Mouse (Mus musculus): ENCODE results near the gene Rs1. TPM values are rescaled to one million over a fixed set of nuclear protein-coding genes. Genes with fewer than 3 reads are reported as not detected.
"Not testable (repeated sequence)": the region's sequence is repeated elsewhere in the genome, so short reads cannot be mapped to it uniquely, and the experiment has no call there.

Gene Rs1
- not detected in 2 replicates for polyA plus RNA-seq (2012; ENCODE audit: insufficient read depth, low replicate concordance)

DNA sequence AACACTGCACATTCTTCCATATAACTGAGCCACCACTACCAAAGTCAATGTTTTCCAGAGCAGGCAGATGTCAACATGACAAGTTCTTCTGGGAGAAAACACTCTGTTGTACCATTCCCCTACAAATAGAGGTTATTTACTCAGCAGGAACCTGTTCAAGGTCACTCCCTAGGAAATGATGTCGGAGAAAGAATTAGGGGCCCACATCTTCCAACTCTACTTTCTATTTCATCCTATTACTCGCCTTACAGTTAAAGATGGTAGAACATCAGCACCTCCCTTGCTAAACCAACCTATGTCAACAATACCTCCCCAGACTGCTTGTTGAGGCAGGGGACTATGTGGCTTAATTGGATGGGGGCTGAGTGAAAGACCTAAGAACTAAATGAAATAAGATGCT, at the start of gene Rs1:
Gene Rs1, plus strand, starts transcription at position 301 of the 400 bp plus-strand sequence.
- H3K27me3 ChIP-seq (replicated peaks), result peaks cover 2% of the 10 kb centered on the region
- no peaks in the 10 kb centered on the region for H3K36me3 ChIP-seq (replicated peaks; ENCODE audit: low read length)
- no peak for TF ChIP-seq FLI1 (IDR thresholded peaks at IDR 0.05; ENCODE audit: low read length)
- no peak for TF ChIP-seq GATA1 (IDR thresholded peaks at IDR 0.05; ENCODE audit: borderline replicate concordance, low read length)
- H3K4me1 ChIP-seq, result peaks cover 3% of the 10 kb centered on the region; the same call in 1 of the 2 replicates
- no peak within 1 kb of the TSS for H3K4me3 ChIP-seq (replicated peaks)
- no peaks in the 10 kb centered on the region for H3K9me3 ChIP-seq

DNA sequence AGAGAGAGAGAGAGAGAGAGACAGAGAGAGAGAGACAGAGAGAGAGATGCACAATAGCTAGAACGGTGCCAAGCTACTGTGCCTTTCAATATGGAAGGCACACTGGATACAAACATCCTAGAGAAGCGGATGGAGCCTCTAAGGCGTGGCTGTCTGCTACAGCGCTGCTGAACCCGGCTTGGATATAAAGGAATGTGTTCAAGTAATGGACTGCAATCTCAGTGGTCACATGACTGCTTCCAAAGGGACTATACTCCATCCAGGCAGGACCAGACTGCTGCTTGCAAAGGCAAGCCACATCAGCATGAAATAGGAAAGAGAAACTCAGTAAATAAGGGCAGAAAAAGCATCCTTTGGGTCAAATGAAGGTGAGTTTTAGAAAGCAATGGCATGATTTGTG, 32.2 kb upstream of the Rs1 start, which contains the start of gene Ppef1:
Gene Ppef1, minus strand, starts transcription at position 116 of the 400 bp plus-strand sequence.
- no peak for TF ChIP-seq FLI1 (IDR thresholded peaks at IDR 0.05; ENCODE audit: low read length)
- TF ChIP-seq GATA1 (IDR thresholded peaks at IDR 0.05; ENCODE audit: borderline replicate concordance, low read length), result no peak
- H3K36me3 ChIP-seq (replicated peaks; ENCODE audit: low read length), result no peaks in the 10 kb centered on the region
- peaks cover 7% of the 10 kb centered on the region for H3K27me3 ChIP-seq (replicated peaks)
- H3K9me3 ChIP-seq, result no peaks in the 10 kb centered on the region
- no peak within 1 kb of the TSS for H3K4me3 ChIP-seq (replicated peaks)
- no peaks in the 10 kb centered on the region for H3K4me1 ChIP-seq

DNA sequence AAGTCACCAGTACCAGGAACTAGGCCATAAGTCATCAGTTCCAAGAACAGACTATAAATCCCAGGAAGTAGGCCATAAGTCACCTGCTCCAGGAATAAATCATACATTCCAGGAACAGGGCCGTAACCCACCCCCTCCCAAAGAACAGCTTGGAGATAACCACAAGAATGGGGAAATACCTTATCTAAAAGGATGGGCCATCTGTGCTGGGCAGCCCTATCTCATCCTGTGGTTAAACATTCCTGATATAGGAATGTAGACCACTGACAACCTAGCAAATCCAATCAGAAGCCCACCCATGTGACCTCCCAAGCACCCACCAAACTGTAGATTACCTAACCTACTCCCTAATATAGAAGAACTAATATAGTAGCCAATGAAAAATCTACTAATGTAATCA, 22.4 kb upstream of the Rs1 start:
- no peaks in the 10 kb centered on the region for H3K4me1 ChIP-seq
- H3K36me3 ChIP-seq (replicated peaks; ENCODE audit: low read length), result no peaks in the 10 kb centered on the region
- TF ChIP-seq GATA1 (IDR thresholded peaks at IDR 0.05; ENCODE audit: borderline replicate concordance, low read length), result no peak
- no peak for TF ChIP-seq FLI1 (IDR thresholded peaks at IDR 0.05; ENCODE audit: low read length)

DNA sequence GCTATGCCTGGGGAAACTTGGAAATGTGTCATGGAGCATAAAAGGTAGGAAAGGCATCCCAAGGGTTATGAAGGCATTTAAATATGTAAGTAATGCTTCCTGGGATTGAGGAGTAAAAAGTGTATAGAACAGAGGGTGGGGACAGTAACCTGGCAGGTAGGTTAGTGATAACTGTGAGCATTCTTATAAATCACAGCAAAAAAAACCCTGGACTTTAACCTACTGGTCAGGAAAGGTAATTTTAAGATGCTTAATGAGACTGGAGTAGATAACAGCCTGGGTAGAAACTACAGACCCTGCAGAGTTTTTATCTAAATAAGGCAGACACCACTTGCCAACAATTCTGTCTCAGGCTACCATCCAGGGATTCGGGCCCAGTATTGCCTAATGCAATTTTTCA, 19.2 kb upstream of the Rs1 start:
- no peak overlapping the region for H3K4me3 ChIP-seq (replicated peaks)
- H3K4me1 ChIP-seq, result no peaks in the 10 kb centered on the region
- H3K27me3 ChIP-seq (replicated peaks), result peaks cover 6% of the 10 kb centered on the region
- no peaks in the 10 kb centered on the region for H3K36me3 ChIP-seq (replicated peaks; ENCODE audit: low read length)
- no peak for TF ChIP-seq FLI1 (IDR thresholded peaks at IDR 0.05; ENCODE audit: low read length)
- TF ChIP-seq GATA1 (IDR thresholded peaks at IDR 0.05; ENCODE audit: borderline replicate concordance, low read length), result no peak
- H3K9me3 ChIP-seq, result peaks cover 6% of the 10 kb centered on the region; the same call in 1 of the 2 replicates

More for the DNA sequence above, 22.4 kb upstream of the Rs1 start:
- Histone ChIP-seq H3K9me3 (peaks cover 11% of the 10 kb centered on the region; the same call in 1 of the 2 replicates), H3K27me3 (replicated peaks) (peaks cover 3% of the 10 kb centered on the region), H3K4me3 (replicated peaks) (no peak overlapping the region)

DNA sequence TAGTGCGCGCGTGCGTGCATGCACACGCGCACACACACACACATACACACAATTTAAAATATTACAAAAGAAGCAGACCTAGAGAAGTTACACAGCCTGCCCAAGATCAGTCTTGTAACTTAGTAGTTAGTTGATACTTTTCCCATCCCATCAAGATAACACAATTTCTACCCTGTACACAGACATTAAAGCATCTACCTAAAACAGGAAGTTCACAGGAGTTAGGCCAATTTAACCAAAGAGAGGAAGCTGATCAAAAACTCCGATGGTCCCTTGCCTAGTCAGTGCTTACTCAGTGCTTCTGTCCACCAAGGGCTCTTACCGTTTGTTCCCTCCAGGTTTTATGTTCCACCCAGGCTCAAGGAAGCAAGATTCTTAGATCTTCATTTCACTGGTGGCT, 17.0 kb upstream of the Rs1 start:
- Histone ChIP-seq H3K4me1 (no peaks in the 10 kb centered on the region), H3K9me3 (no peaks in the 10 kb centered on the region), H3K4me3 (replicated peaks) (no peak overlapping the region), H3K36me3 (replicated peaks; ENCODE audit: low read length) (no peaks in the 10 kb centered on the region), H3K27me3 (replicated peaks) (peaks cover 12% of the 10 kb centered on the region)
- TF ChIP-seq GATA1 (IDR thresholded peaks at IDR 0.05; ENCODE audit: borderline replicate concordance, low read length) (no peak), FLI1 (IDR thresholded peaks at IDR 0.05; ENCODE audit: low read length) (no peak)

DNA sequence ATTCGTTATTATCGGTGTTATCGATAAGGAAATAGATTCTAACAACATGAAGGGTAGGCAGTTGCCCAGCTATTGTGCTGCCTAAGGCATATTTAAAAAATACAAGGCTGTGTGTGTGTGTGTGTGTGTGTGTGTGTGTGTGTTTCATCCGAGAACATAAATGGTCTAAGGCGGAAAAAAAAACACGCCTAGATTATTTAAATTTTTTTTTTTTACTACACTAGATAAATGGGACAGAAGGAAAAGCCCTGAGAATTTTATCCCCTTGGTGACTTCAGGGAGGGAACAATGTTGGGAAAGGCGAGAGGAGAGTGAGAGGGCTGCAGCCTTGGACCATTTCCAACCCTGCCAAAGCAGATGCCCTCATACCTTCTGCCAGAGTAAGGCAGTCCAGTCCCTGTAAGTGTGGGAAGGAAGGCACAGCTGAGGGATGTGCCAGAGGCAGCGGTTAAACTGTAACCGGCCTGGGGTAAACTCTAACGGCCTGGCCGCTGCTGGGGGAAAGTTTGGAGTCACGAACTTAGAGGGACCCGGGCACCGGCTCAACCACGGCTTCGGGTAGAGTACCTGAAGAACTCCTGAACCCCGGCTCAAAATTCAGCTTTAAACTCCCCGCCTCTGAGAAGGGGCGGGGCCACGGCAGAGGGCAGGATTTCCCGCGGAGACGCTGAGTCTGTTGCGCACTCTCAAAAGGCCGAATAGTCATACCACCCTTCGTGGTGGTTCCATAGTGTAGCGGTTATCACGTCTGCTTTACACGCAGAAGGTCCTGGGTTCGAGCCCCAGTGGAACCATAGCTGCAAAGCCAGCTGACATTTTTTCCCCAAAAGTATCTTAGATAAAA, 2.2 kb upstream of the Rs1 start:
- Histone ChIP-seq H3K4me1 (peaks cover 3% of the 10 kb centered on the region; the same call in 1 of the 2 replicates), H3K9me3 (no peaks in the 10 kb centered on the region), H3K27me3 (replicated peaks) (peaks cover 2% of the 10 kb centered on the region), H3K4me3 (replicated peaks) (peak overlapping the region; percentile 91), H3K36me3 (replicated peaks; ENCODE audit: low read length) (no peaks in the 10 kb centered on the region)
- TF ChIP-seq FLI1 (IDR thresholded peaks at IDR 0.05; ENCODE audit: low read length) (no peak), GATA1 (IDR thresholded peaks at IDR 0.05; ENCODE audit: borderline replicate concordance, low read length) (no peak)

DNA sequence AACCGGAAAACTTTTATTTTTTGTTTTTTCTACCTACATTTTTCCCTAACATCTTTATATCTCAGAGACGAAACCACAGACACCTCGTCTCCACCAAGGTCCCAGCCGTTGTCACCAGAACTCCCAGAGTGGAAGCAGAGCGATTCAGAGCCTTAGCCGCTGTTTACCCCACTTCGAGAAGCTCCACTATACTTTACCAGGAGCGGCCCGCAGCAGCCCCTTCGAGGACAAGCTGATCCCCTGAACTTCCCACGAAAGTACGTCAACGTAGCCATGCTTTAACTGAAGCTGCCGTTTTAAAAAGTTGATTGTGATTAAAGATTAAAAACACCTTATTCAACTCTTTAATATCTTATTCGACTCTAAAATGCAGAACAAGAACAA, 1.6 kb upstream of the Rs1 start:
- Histone ChIP-seq H3K4me1 (peaks cover 3% of the 10 kb centered on the region; the same call in 1 of the 2 replicates), H3K4me3 (replicated peaks) (peak overlapping the region; percentile 91), H3K36me3 (replicated peaks; ENCODE audit: low read length) (no peaks in the 10 kb centered on the region), H3K27me3 (replicated peaks) (peaks cover 2% of the 10 kb centered on the region), H3K9me3 (no peaks in the 10 kb centered on the region)
- TF ChIP-seq GATA1 (IDR thresholded peaks at IDR 0.05; ENCODE audit: borderline replicate concordance, low read length), result no peak
- TF ChIP-seq FLI1 (IDR thresholded peaks at IDR 0.05; ENCODE audit: low read length), result no peak

DNA sequence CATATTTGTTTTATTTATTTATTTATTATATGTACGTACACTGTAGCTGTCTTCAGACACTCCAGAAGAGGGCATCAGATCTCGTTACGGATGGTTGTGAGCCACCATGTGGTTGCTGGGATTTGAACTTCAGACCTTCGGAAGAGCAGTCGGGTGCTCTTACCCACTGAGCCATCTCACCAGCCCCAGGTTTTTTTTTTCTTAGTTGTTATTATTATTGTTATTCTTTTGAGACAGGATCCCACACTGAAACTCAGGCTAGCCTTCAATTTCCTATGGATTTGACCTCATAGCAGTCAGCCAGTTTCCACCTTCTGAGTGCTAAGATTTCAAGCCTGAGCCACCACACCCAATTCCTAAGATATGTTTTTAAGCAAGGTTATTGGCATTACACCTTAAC, 1.8 kb downstream of the Rs1 start:
- H3K4me1 ChIP-seq; H3K27me3 ChIP-seq (replicated peaks); H3K36me3 ChIP-seq (replicated peaks; ENCODE audit: low read length); H3K9me3 ChIP-seq; H3K4me3 ChIP-seq (replicated peaks): not testable (repeated sequence)

DNA sequence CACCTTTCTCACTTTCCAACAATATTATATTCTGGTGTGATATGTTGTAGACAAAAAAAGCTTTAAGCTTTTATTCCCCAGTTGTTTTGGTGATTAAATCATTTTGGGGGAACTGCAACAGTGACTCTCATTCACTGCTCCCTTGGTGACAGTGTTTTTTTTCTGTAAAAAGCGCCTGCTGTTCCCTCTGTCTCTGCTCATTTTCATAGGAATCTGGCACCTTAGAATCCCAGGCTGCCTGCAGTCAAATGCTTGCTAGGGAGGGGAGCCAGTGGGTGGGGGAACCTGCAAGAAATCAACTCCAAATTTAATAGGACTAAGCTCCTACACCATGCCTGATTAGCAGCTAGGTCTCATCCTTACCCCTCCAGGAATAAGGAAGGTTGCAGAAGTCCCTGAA, 5.2 kb downstream of the Rs1 start:
- H3K4me1 ChIP-seq, result peaks cover 3% of the 10 kb centered on the region; the same call in 1 of the 2 replicates
- no peak overlapping the region for H3K4me3 ChIP-seq (replicated peaks)
- no peaks in the 10 kb centered on the region for H3K36me3 ChIP-seq (replicated peaks; ENCODE audit: low read length)
- H3K27me3 ChIP-seq (replicated peaks), result peaks cover 7% of the 10 kb centered on the region
- no peak for TF ChIP-seq GATA1 (IDR thresholded peaks at IDR 0.05; ENCODE audit: borderline replicate concordance, low read length)
- no peak for TF ChIP-seq FLI1 (IDR thresholded peaks at IDR 0.05; ENCODE audit: low read length)
- H3K9me3 ChIP-seq, result no peaks in the 10 kb centered on the region

DNA sequence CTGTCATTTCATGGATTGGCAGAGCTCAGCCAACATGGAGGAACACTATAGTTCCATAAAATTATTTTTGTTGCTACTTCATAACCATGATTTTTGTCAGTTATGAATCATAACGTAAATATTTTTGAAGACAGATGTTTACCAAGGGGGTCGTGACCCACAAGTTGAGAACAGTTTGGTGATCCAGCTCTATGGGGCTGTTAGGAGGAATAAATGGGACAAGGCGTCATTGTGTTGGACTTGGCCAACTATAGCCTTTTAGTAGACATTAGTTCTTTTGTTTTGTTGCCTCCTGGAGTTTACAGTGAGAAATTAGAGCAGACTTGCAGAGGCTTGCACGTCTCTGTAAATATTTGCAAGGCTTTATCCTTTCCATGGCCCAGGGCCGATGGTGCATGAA, 14.5 kb downstream of the Rs1 start:
- Histone ChIP-seq H3K27me3 (replicated peaks) (peaks cover 19% of the 10 kb centered on the region), H3K36me3 (replicated peaks; ENCODE audit: low read length) (no peaks in the 10 kb centered on the region), H3K4me3 (replicated peaks) (no peak overlapping the region), H3K9me3 (no peaks in the 10 kb centered on the region), H3K4me1 (no peaks in the 10 kb centered on the region)
- TF ChIP-seq GATA1 (IDR thresholded peaks at IDR 0.05; ENCODE audit: borderline replicate concordance, low read length), result no peak
- TF ChIP-seq FLI1 (IDR thresholded peaks at IDR 0.05; ENCODE audit: low read length), result no peak

Data from megakaryocyte, embryonic 14.5 days (primary cell).